Mouse (Mus musculus): ENCODE results near the gene Gadd45b.

- TF ChIP-seq CTCF (IDR thresholded peaks at IDR 0.05) (no peak), EP300 (IDR thresholded peaks at IDR 0.05) (no peak)
Observed at GRCm38 (mm10) chr10:80967101-80967656, 37.3 kb downstream of the Gadd45b start.
